Mouse (Mus musculus) G1E (cell line): ENCODE measurements around the gene Lsm14a. TPM values are rescaled to one million over a fixed set of nuclear protein-coding genes. Genes with fewer than 3 reads are reported as not detected.
"Not testable (repeated sequence)": the region's sequence is repeated elsewhere in the genome, so short reads cannot be mapped to it uniquely, and the experiment has no call there.

Source experiments
- ATAC-seq: 2 replicates; pipeline ENCODE4 v1.8.0; 2016; ENCODE audit warnings: mild to moderate bottlenecking; ENCODE audit not compliant: insufficient number of reproducible peaks, poor library complexity, low FRiP score, severe bottlenecking; ENCODE audit errors: extremely low read depth
- DNase-seq: peaks from one replicate; pipeline ENCODE4 v3.0.0; 2012; ENCODE audit warnings: low spot score
- H3K27me3 ChIP-seq: 2 replicates; pipeline ENCODE4 v1.6.1; 2012; ENCODE audit warnings: mild to moderate bottlenecking, low read length, inconsistent platforms; ENCODE audit not compliant: insufficient read depth
- H3K36me3 ChIP-seq: replicated peaks from 2 replicates; pipeline ENCODE3; 2012; ENCODE audit warnings: mild to moderate bottlenecking, inconsistent platforms
- H3K4me1 ChIP-seq: 2 replicates; pipeline ENCODE4 v1.6.1; 2012; ENCODE audit warnings: low read depth, low read length, inconsistent platforms, mixed read lengths; ENCODE audit not compliant: insufficient read depth
- H3K4me3 ChIP-seq: 2 replicates; pipeline ENCODE4 v1.5.1; 2012; ENCODE audit warnings: low read depth, mild to moderate bottlenecking, inconsistent platforms, low read length, moderate library complexity, mixed read lengths
- H3K9me3 ChIP-seq: replicated peaks from 2 replicates; pipeline ENCODE4 v1.6.1; 2012; ENCODE audit warnings: inconsistent platforms
- CTCF ChIP-seq: IDR thresholded peaks from 2 replicates; pipeline ENCODE4 v1.5.1; 2012; ENCODE audit warnings: low read depth, low read length, inconsistent platforms, mixed read lengths
- GATA1 ChIP-seq: IDR thresholded peaks from 2 replicates; pipeline ENCODE4 v1.6.1; 2012; ENCODE audit warnings: borderline replicate concordance, low read length, inconsistent platforms, mixed read lengths
- GATA2 ChIP-seq: IDR thresholded peaks from 2 replicates; pipeline ENCODE4 v1.6.1; 2012; ENCODE audit warnings: low read depth, low read length, inconsistent platforms, borderline replicate concordance
- POLR2AphosphoS5 ChIP-seq: IDR thresholded peaks from 2 replicates; pipeline ENCODE4 v1.6.1; 2012; ENCODE audit warnings: low read depth, low read length, inconsistent platforms; ENCODE audit not compliant: insufficient replicate concordance
- TAL1 ChIP-seq: conservative IDR thresholded peaks from 2 replicates; pipeline ENCODE4 v1.6.1; 2012; ENCODE audit warnings: low read depth, low read length, inconsistent platforms, mixed read lengths
- polyA plus RNA-seq: library from polyadenylated mRNA; stranded (reverse); fragments of >175 nt; gene quantifications from 2 replicates; pipeline ENCODE4 v1.2.3, GENCODE M21; 2012
- total RNA-seq, 2 experiments: library from RNA; stranded (forward) in 1 of 2; stranded (reverse) in 1 of 2; fragments of 200-1000 nt in 1 of 2; fragments of >200 nt in 1 of 2; fragmentation: Nextera tagmentation in 1 of 2; gene quantifications; 2 replicates each; pipeline ENCODE4 v1.2.3; 2014 to 2017

Gene Lsm14a
- total and polyA plus RNA-seq, 3 experiments: 42.7 to 124 (median 79.5) TPM

GRCm38 (mm10) chr7:34337268-34337667 is 55.8 kb downstream of the Lsm14a start:
- H3K27me3 ChIP-seq: no peaks in the 10 kb centered on the region
- no peak for TF ChIP-seq TAL1
- TF ChIP-seq POLR2AphosphoS5: no peak
- TF ChIP-seq CTCF: no peak
- no peak for TF ChIP-seq GATA1
- no peak for TF ChIP-seq GATA2
- no peak for DNase-seq
- H3K9me3 ChIP-seq: no peaks in the 10 kb centered on the region
- peaks cover 44% of the 10 kb centered on the region for H3K36me3 ChIP-seq
- H3K4me1 ChIP-seq: peaks cover 19% of the 10 kb centered on the region
- H3K4me3 ChIP-seq: no peak overlapping the region
- no peak for ATAC-seq

GRCm38 (mm10) chr7:34336545-34336944 is 56.6 kb downstream of the Lsm14a start:
- not testable (repeated sequence) for DNase-seq, ATAC-seq, H3K4me3 ChIP-seq, H3K27me3 ChIP-seq, H3K9me3 ChIP-seq
- peaks cover 19% of the 10 kb centered on the region for H3K4me1 ChIP-seq
- H3K36me3 ChIP-seq: peaks cover 37% of the 10 kb centered on the region

DNA sequence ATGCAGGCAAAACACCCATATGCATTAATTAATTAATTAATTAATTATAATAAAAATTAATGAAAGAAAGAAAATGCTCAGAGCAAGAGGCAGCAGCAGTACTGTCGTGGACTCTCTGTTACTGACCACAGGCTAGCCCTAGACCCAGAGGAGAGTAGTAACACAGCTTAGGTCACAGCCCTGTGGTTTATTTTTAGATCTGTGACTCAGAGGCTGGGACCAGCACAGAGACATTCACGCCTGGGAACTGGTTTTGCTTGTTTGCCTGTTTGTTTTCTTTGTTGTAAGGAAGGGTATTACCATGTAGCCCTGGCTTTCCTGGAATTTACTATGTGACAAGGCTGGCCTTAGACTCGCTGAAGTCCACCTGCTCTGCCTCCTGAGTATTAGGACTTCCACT is 65.6 kb downstream of the Lsm14a start:
- no peak overlapping the region for H3K4me3 ChIP-seq
- ATAC-seq (no peak), DNase-seq (no peak)

GRCm38 (mm10) chr7:34324857-34325256 is 68.3 kb downstream of the Lsm14a start:
- H3K36me3 ChIP-seq: no peaks in the 10 kb centered on the region
- TF ChIP-seq CTCF (no peak), TAL1 (no peak), GATA2 (no peak), GATA1 (no peak), POLR2AphosphoS5 (no peak)
- DNase-seq (no peak), ATAC-seq (no peak)
- H3K9me3 ChIP-seq: peaks cover 4% of the 10 kb centered on the region
- H3K4me1 ChIP-seq: no peaks in the 10 kb centered on the region
- H3K4me3 ChIP-seq: no peak overlapping the region
- peaks cover 12% of the 10 kb centered on the region for H3K27me3 ChIP-seq

More for the DNA sequence above, 65.6 kb downstream of the Lsm14a start:
- Histone ChIP-seq H3K9me3 (peaks cover 4% of the 10 kb centered on the region), H3K27me3 (peaks cover 10% of the 10 kb centered on the region), H3K4me1 (no peaks in the 10 kb centered on the region), H3K36me3 (no peaks in the 10 kb centered on the region)
- TF ChIP-seq TAL1: no peak

GRCm38 (mm10) chr7:34324005-34324404 is 69.1 kb downstream of the Lsm14a start:
- Histone ChIP-seq H3K27me3 (peaks cover 13% of the 10 kb centered on the region), H3K9me3 (peaks cover 4% of the 10 kb centered on the region), H3K36me3 (no peaks in the 10 kb centered on the region), H3K4me3 (no peak overlapping the region), H3K4me1 (no peaks in the 10 kb centered on the region)
- DNase-seq (no peak), ATAC-seq (no peak)
- no peak for TF ChIP-seq GATA2
- no peak for TF ChIP-seq GATA1
- no peak for TF ChIP-seq TAL1

GRCm38 (mm10) chr7:34323351-34323750 is 69.8 kb downstream of the Lsm14a start:
- peaks cover 4% of the 10 kb centered on the region for H3K9me3 ChIP-seq
- no peaks in the 10 kb centered on the region for H3K36me3 ChIP-seq
- DNase-seq (no peak), ATAC-seq (no peak)
- TF ChIP-seq POLR2AphosphoS5 (no peak), CTCF (no peak), GATA1 (no peak), TAL1 (no peak), GATA2 (no peak)
- no peaks in the 10 kb centered on the region for H3K4me1 ChIP-seq
- no peak overlapping the region for H3K4me3 ChIP-seq
- peaks cover 18% of the 10 kb centered on the region for H3K27me3 ChIP-seq

DNA sequence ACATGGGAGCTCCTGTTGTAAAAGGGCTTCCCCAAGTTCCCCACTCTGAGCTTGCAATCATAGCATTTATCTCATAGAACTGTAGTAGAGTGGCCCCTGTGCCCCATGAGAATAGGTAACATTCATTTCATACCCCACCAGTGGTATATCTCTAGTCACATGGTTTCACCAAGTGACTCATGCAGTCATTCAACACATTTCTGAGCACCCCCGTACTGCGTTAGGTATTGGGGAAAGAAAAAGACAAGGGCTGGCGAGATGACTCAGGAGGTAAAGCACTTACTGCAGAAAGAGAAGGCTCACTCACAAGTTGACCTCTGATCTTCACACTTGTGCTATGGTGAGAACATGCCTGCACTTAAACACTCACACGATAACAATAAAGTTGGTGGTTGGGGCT is 71.2 kb downstream of the Lsm14a start:
- H3K4me3 ChIP-seq: no peak overlapping the region
- H3K9me3 ChIP-seq: peaks cover 4% of the 10 kb centered on the region
- DNase-seq (no peak), ATAC-seq (no peak)
- peaks cover 28% of the 10 kb centered on the region for H3K27me3 ChIP-seq
- H3K36me3 ChIP-seq: no peaks in the 10 kb centered on the region
- TF ChIP-seq CTCF: no peak
- H3K4me1 ChIP-seq: no peaks in the 10 kb centered on the region
